Mouse (Mus musculus): ENCODE measurements at regions not wholly inside any gene's neighbourhood (a gene's known extent, or its start where the extent isn't known, plus 50 kb on each side); places are given as distances from the start of the nearest gene placed in this dataset.

GRCm38 (mm10) chr15:88372039-88372438, 228.1 kb upstream of the Zdhhc25 start:
- no peak for DNase-seq (ENCODE audit: low spot score in 2 of 2)

GRCm38 (mm10) chr15:88373923-88374322, 226.2 kb upstream of the Zdhhc25 start:
- DNase-seq (ENCODE audit: low spot score in 2 of 2), result no peak

- no peak for DNase-seq (ENCODE audit: low spot score in 2 of 2)
Measured at GRCm38 (mm10) chr15:88379342-88379741, 220.8 kb upstream of the Zdhhc25 start.

GRCm38 (mm10) chr15:88379951-88380623, 220.0 kb upstream of the Zdhhc25 start:
- DNase-seq (ENCODE audit: low spot score in 2 of 2), result no peak

GRCm38 (mm10) chr15:88381419-88381818, 218.7 kb upstream of the Zdhhc25 start:
- DNase-seq (ENCODE audit: low spot score in 2 of 2), result no peak

GRCm38 (mm10) chr15:88385943-88386342, 214.2 kb upstream of the Zdhhc25 start:
- no peak for DNase-seq (ENCODE audit: low spot score in 2 of 2)

GRCm38 (mm10) chr15:88386711-88387110, 213.4 kb upstream of the Zdhhc25 start:
- DNase-seq (ENCODE audit: low spot score in 2 of 2), result no peak

GRCm38 (mm10) chr15:88391822-88392221, 208.3 kb upstream of the Zdhhc25 start:
- DNase-seq (ENCODE audit: low spot score in 2 of 2), result no peak

GRCm38 (mm10) chr15:88399064-88399463, 201.0 kb upstream of the Zdhhc25 start:
- no peak for DNase-seq (ENCODE audit: low spot score in 2 of 2)

GRCm38 (mm10) chr15:88399989-88400388, 200.1 kb upstream of the Zdhhc25 start:
- DNase-seq (ENCODE audit: low spot score in 2 of 2), result no peak

- DNase-seq (ENCODE audit: low spot score in 2 of 2), result no peak
Measured at GRCm38 (mm10) chr15:88400787-88401186, 199.3 kb upstream of the Zdhhc25 start.

GRCm38 (mm10) chr15:88408461-88409379, 191.4 kb upstream of the Zdhhc25 start:
- no peak for DNase-seq (ENCODE audit: low spot score in 2 of 2)

- no peak for DNase-seq (ENCODE audit: low spot score in 2 of 2)
Measured at GRCm38 (mm10) chr15:88414206-88414605, 185.9 kb upstream of the Zdhhc25 start.

- DNase-seq (ENCODE audit: low spot score in 2 of 2), result no peak
Measured at GRCm38 (mm10) chr15:88418881-88419280, 181.2 kb upstream of the Zdhhc25 start.

- DNase-seq (ENCODE audit: low spot score in 2 of 2), result no peak
Measured at GRCm38 (mm10) chr15:88428441-88428840, 171.7 kb upstream of the Zdhhc25 start.

GRCm38 (mm10) chr15:88430941-88431340, 169.2 kb upstream of the Zdhhc25 start:
- DNase-seq (ENCODE audit: low spot score in 2 of 2), result no peak

- peak in 1 of 2 experiments; percentile 3 for DNase-seq (ENCODE audit: low spot score in 2 of 2)
Measured at GRCm38 (mm10) chr15:88448272-88448671, 151.8 kb upstream of the Zdhhc25 start.

GRCm38 (mm10) chr15:88451241-88451640, 148.9 kb upstream of the Zdhhc25 start:
- no peak for DNase-seq (ENCODE audit: low spot score in 2 of 2)

GRCm38 (mm10) chr15:88468107-88468506, 132.0 kb upstream of the Zdhhc25 start:
- no peak for DNase-seq (ENCODE audit: low spot score in 2 of 2)

- peak in 1 of 2 experiments; percentile 16 for DNase-seq (ENCODE audit: low spot score in 2 of 2)
Measured at GRCm38 (mm10) chr15:88468810-88469209, 131.3 kb upstream of the Zdhhc25 start.

GRCm38 (mm10) chr15:88469508-88470455, 130.3 kb upstream of the Zdhhc25 start:
- DNase-seq (ENCODE audit: low spot score in 2 of 2), result no peak

Measured in spleen, postnatal 10 days (tissue).